Mouse (Mus musculus): ENCODE data around the gene Osbp2. TPM values are rescaled to one million over a fixed set of nuclear protein-coding genes. Genes with fewer than 3 reads are reported as not detected.

Gene Osbp2
- polyA plus RNA-seq, 1 experiment from 2014 or later: 1.6 TPM

DNA sequence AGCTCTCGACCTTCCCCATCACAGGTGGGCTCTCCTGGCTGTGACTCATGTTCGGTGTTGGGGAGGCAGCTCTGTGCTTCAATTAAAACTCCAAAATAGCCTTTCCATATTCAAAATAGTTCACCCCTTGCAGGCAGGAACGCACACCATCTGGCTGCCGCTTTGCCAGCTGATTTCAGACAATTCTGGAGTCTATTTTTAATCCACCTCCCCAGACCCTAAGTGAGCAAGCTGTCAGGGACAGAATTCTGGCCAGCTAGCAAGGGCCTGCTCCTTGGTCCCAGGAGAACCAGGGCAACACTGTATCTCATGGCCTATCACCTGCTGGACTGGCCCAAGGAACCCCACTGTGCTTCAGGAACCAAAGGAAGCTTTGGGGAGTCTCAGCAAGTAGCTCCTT, 139.8 kb downstream of the Osbp2 start:
- no peak overlapping the region for H3K4me2 ChIP-seq (ENCODE audit: low read depth, low read length)
- peak overlapping the region; percentile 32; the same call in 1 of the 2 replicates for H3K27ac ChIP-seq (ENCODE audit: low read length)
- no peaks in the 10 kb centered on the region for H3K9me3 ChIP-seq (replicated peaks; ENCODE audit: control insufficient read depth, low read length)
- H3K4me3 ChIP-seq (ENCODE audit: low read length): no peak overlapping the region
- peaks cover 8% of the 10 kb centered on the region for H3K4me1 ChIP-seq (ENCODE audit: control insufficient read depth, insufficient read depth, low read length)
- H3K36me3 ChIP-seq (ENCODE audit: control insufficient read depth, insufficient read depth): no peaks in the 10 kb centered on the region
- no peak overlapping the region for H3K9ac ChIP-seq (ENCODE audit: low read length)
- 44% methylated on average over 4 of the region's 4 CpGs for WGBS
- no peaks in the 10 kb centered on the region for H3K27me3 ChIP-seq (ENCODE audit: control insufficient read depth, insufficient read depth, low read length)
- ATAC-seq (replicated peaks; ENCODE audit: extremely low read depth, insufficient read depth, low FRiP score): no peak

DNA sequence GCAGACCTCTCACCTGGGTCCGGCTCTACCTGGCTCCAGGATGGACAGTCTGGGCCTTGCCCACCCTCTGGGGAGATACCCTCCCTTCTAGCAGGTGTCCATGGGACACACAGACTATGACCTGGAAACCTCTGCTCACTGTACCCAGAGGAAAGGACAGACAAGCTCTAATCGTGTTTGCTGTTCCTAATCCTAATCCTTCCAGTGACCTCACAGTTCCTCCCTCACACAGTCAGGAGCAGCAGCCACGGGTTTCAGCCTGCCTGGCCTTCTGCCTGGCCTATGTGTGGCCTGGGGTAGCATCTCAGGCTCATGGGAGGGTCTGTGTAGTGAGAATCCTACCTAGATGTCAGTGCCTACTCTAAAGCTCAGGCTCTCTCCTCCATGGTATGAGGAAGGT, 140.8 kb downstream of the Osbp2 start:
- 54% methylated on average over 3 of the region's 3 CpGs for WGBS
- Histone ChIP-seq H3K9ac (ENCODE audit: low read length) (no peak overlapping the region), H3K36me3 (ENCODE audit: control insufficient read depth, insufficient read depth) (no peaks in the 10 kb centered on the region), H3K27me3 (ENCODE audit: control insufficient read depth, insufficient read depth, low read length) (no peaks in the 10 kb centered on the region), H3K9me3 (replicated peaks; ENCODE audit: control insufficient read depth, low read length) (no peaks in the 10 kb centered on the region), H3K27ac (ENCODE audit: low read length) (no peak overlapping the region), H3K4me3 (ENCODE audit: low read length) (no peak overlapping the region), H3K4me2 (ENCODE audit: low read depth, low read length) (no peak overlapping the region), H3K4me1 (ENCODE audit: control insufficient read depth, insufficient read depth, low read length) (peaks cover 8% of the 10 kb centered on the region)
- no peak for ATAC-seq (replicated peaks; ENCODE audit: extremely low read depth, insufficient read depth, low FRiP score)

DNA sequence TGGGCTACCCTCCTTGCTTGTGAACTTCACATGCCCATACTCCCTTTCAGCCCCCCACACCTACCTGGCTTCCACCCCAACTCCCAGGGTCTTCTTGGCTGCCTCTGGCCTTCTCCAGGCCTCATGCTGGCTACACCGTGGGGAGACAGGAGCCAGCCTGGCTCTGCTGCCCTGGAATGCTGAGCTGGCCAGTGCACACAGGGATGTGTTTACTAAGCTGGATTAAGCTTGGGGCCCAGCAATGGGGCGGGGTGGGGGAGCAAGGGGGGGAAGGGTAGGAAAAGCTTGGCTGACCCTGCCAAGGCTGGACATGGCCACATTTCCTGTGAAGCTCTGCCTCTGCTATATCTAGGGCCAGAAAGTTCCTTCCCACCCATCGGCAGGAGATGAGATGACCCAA, 141.7 kb downstream of the Osbp2 start:
- Histone ChIP-seq H3K4me3 (ENCODE audit: low read length) (no peak overlapping the region), H3K4me2 (ENCODE audit: low read depth, low read length) (no peak overlapping the region), H3K27me3 (ENCODE audit: control insufficient read depth, insufficient read depth, low read length) (no peaks in the 10 kb centered on the region), H3K9me3 (replicated peaks; ENCODE audit: control insufficient read depth, low read length) (no peaks in the 10 kb centered on the region), H3K4me1 (ENCODE audit: control insufficient read depth, insufficient read depth, low read length) (peaks cover 8% of the 10 kb centered on the region), H3K27ac (ENCODE audit: low read length) (no peak overlapping the region), H3K36me3 (ENCODE audit: control insufficient read depth, insufficient read depth) (no peaks in the 10 kb centered on the region), H3K9ac (ENCODE audit: low read length) (no peak overlapping the region)
- no peak for ATAC-seq (replicated peaks; ENCODE audit: extremely low read depth, insufficient read depth, low FRiP score)
- 41% methylated on average over 3 of the region's 3 CpGs for WGBS

DNA sequence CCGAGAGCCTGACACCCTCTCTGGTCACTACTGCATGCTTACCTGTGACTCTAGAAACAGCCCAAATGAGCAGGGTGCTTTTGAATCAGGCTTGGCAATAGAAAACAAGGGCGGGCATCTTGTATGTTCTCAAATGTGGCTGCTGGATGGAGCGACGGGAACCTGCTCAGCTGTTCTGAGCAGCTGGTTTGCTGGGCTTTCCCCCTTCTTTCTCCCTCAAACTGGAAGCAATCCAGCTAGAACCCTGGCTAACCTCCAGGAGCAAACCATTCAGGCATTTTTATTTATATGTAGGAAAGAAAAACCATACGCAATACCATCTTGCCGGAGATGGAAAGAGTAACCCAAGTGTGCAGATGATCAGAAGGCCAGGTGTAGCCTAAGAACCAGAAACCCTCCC, 147.0 kb downstream of the Osbp2 start:
- no peaks in the 10 kb centered on the region for H3K4me1 ChIP-seq (ENCODE audit: control insufficient read depth, insufficient read depth, low read length)
- no peaks in the 10 kb centered on the region for H3K36me3 ChIP-seq (ENCODE audit: control insufficient read depth, insufficient read depth)
- H3K9ac ChIP-seq (ENCODE audit: low read length): no peak overlapping the region
- H3K27ac ChIP-seq (ENCODE audit: low read length): no peak overlapping the region
- H3K4me3 ChIP-seq (ENCODE audit: low read length): no peak overlapping the region
- ATAC-seq (replicated peaks; ENCODE audit: extremely low read depth, insufficient read depth, low FRiP score): no peak
- 74% methylated on average over 6 of the region's 6 CpGs for WGBS
- no peaks in the 10 kb centered on the region for H3K9me3 ChIP-seq (replicated peaks; ENCODE audit: control insufficient read depth, low read length)
- H3K4me2 ChIP-seq (ENCODE audit: low read depth, low read length): no peak overlapping the region
- H3K27me3 ChIP-seq (ENCODE audit: control insufficient read depth, insufficient read depth, low read length): no peaks in the 10 kb centered on the region

DNA sequence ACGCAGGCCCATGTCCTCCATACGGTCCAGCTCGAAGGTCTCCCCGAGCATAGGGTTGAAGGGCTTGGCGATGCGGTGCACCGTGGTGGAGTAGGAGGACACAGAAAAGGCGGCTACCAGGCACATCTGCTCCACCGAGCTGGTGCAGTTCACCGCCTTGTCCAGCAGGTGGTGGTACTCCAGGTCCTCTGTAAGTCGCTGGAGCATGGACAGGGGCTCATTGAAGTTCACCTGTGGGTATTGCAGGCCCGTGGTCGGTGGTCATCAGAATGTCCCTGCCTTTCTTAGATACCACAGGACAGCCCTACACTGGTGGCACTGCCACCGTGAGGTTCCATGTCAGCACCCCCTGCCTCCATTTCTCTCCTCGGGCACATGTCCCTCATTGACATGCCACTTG, 149.2 kb downstream of the Osbp2 start:
- no peaks in the 10 kb centered on the region for H3K36me3 ChIP-seq (ENCODE audit: control insufficient read depth, insufficient read depth)
- H3K27me3 ChIP-seq (ENCODE audit: control insufficient read depth, insufficient read depth, low read length): no peaks in the 10 kb centered on the region
- no peak overlapping the region for H3K4me2 ChIP-seq (ENCODE audit: low read depth, low read length)
- 30% methylated on average over 15 of the region's 15 CpGs for WGBS
- no peaks in the 10 kb centered on the region for H3K4me1 ChIP-seq (ENCODE audit: control insufficient read depth, insufficient read depth, low read length)
- no peak for ATAC-seq (replicated peaks; ENCODE audit: extremely low read depth, insufficient read depth, low FRiP score)
- no peak overlapping the region for H3K4me3 ChIP-seq (ENCODE audit: low read length)
- H3K9ac ChIP-seq (ENCODE audit: low read length): no peak overlapping the region
- no peak overlapping the region for H3K27ac ChIP-seq (ENCODE audit: low read length)
- no peaks in the 10 kb centered on the region for H3K9me3 ChIP-seq (replicated peaks; ENCODE audit: control insufficient read depth, low read length)

DNA sequence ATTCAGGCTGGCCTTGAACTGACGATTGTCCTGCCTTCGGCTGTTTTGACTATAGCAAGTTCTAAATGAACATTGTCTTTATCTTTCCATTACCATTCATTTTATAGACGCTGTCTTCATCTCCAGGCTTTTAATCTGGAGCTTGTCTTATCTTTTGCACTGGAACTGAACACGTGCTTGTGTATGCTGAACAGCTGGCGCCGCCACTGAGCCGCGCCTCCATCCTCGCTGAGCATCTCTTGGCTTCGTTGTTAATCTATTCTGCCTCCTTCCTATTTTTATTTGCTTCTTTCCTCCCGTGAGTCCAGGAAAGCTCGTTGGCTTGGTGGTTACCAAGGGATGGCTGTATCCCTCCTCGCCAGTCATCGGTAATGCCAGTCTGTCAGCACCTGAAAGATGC, 153.5 kb downstream of the Osbp2 start:
- Histone ChIP-seq H3K9me3 (replicated peaks; ENCODE audit: control insufficient read depth, low read length) (no peaks in the 10 kb centered on the region), H3K9ac (ENCODE audit: low read length) (no peak overlapping the region), H3K4me1 (ENCODE audit: control insufficient read depth, insufficient read depth, low read length) (no peaks in the 10 kb centered on the region), H3K27ac (ENCODE audit: low read length) (no peak overlapping the region), H3K27me3 (ENCODE audit: control insufficient read depth, insufficient read depth, low read length) (0 out of 2 replicates have a peak, but pooled peaks cover 3% of the 10 kb centered on the region), H3K4me3 (ENCODE audit: low read length) (no peak overlapping the region), H3K4me2 (ENCODE audit: low read depth, low read length) (no peak overlapping the region), H3K36me3 (ENCODE audit: control insufficient read depth, insufficient read depth) (no peaks in the 10 kb centered on the region)
- no peak for ATAC-seq (replicated peaks; ENCODE audit: extremely low read depth, insufficient read depth, low FRiP score)
- WGBS: 59% methylated on average over 14 of the region's 14 CpGs

DNA sequence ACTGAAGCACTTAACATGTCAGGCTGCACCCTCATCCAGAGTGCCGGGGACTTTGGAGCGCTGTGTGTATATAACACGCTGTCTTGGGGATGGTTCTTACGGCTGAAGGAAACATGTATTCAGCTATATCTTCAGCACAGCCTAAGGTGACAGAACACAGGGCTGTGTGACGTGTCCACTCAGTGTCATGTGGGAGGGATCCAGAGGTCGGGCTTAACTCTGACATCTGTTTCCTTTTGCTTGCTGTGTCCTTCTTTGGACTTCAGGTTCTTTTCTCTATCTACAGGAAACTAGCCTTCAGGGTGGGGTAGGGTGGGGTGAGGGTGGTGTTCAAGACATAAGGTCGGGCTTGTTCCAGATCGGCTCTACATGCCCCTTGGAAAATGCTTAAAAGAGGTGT, 156.6 kb downstream of the Osbp2 start:
- Histone ChIP-seq H3K27ac (ENCODE audit: low read length) (no peak overlapping the region), H3K9me3 (replicated peaks; ENCODE audit: control insufficient read depth, low read length) (no peaks in the 10 kb centered on the region), H3K36me3 (ENCODE audit: control insufficient read depth, insufficient read depth) (no peaks in the 10 kb centered on the region), H3K4me1 (ENCODE audit: control insufficient read depth, insufficient read depth, low read length) (no peaks in the 10 kb centered on the region), H3K4me3 (ENCODE audit: low read length) (no peak overlapping the region), H3K9ac (ENCODE audit: low read length) (no peak overlapping the region), H3K27me3 (ENCODE audit: control insufficient read depth, insufficient read depth, low read length) (0 out of 2 replicates have a peak, but pooled peaks cover 3% of the 10 kb centered on the region), H3K4me2 (ENCODE audit: low read depth, low read length) (no peak overlapping the region)
- ATAC-seq (replicated peaks; ENCODE audit: extremely low read depth, insufficient read depth, low FRiP score): no peak
- WGBS: 61% methylated on average over 8 of the region's 8 CpGs

DNA sequence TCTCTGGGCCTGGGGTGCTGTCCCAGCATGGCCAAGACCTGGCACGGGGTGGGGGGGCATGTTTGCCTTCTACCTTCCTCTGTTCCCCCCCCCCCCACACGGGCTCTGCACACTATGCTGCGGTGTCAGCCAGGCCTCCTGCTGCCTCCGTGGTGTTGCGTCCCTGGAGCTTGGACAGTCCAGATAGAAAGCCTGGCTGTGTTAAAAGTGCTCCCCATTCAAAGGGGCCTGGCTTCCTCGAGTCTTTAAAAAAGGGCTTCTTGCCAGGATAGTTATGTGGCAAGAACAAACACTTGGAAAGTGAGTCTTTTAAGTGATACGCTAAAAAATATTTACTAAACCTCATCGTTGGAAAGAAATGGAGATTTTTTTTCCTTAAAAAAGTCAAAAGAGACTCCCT, 159.3 kb downstream of the Osbp2 start:
- no peaks in the 10 kb centered on the region for H3K4me1 ChIP-seq (ENCODE audit: control insufficient read depth, insufficient read depth, low read length)
- no peak overlapping the region for H3K27ac ChIP-seq (ENCODE audit: low read length)
- H3K4me2 ChIP-seq (ENCODE audit: low read depth, low read length): no peak overlapping the region
- no peaks in the 10 kb centered on the region; the same call in 1 of the 2 replicates for H3K36me3 ChIP-seq (ENCODE audit: control insufficient read depth, insufficient read depth)
- no peaks in the 10 kb centered on the region for H3K9me3 ChIP-seq (replicated peaks; ENCODE audit: control insufficient read depth, low read length)
- H3K4me3 ChIP-seq (ENCODE audit: low read length): no peak overlapping the region
- no peak for ATAC-seq (replicated peaks; ENCODE audit: extremely low read depth, insufficient read depth, low FRiP score)
- WGBS: 58% methylated on average over 8 of the region's 8 CpGs
- H3K27me3 ChIP-seq (ENCODE audit: control insufficient read depth, insufficient read depth, low read length): 0 out of 2 replicates have a peak, but pooled peaks cover 3% of the 10 kb centered on the region
- no peak overlapping the region for H3K9ac ChIP-seq (ENCODE audit: low read length)

DNA sequence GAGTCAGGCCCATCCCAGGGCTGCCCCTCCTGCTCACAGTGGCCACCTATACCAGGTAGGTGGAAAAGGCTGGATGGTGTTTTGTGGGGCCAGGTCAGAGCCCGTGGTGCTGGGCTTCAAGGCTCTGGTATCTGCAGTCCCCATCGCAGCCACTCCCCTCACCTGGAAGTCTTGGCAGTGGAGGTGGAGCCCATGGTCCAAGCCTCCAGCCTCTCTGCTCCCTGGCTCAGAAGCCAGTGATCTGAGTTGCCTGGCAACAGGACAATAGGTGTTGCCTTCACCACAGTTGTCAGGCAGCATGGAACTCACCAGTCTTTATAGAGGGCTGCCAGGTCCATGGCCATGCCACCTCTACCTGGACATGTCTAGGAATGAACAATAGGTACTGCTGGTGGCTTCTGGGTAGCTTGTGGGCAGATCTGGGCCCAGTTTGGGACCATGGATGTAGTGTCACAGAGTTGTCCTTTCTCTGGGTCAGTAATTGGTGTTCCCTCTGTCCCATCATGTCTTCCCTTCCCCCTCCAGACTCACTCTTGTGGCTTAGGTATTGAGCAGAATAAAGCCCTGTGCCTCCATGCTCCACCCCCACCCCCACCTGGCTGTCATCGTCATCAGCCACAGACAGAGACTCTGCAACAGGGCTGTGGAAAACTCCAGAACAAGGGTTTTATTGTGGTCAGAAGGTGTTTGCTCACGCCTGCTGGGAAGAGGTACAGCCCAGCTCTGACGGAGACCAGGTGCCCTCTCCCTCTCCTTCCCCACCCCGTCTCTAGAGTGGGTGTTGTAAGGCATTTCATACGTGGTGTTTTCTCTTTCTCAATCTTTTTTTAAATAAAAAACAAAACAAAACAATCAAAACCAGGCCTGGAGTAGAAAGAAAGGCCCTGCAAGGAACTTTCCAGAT, 160.4 kb downstream of the Osbp2 start:
- whole genome bisulfite sequencing: 72% methylated on average over 7 of the region's 7 CpGs
- Histone ChIP-seq H3K4me2 (ENCODE audit: low read depth, low read length) (no peak overlapping the region), H3K4me3 (ENCODE audit: low read length) (no peak overlapping the region), H3K9me3 (replicated peaks; ENCODE audit: control insufficient read depth, low read length) (no peaks in the 10 kb centered on the region), H3K36me3 (ENCODE audit: control insufficient read depth, insufficient read depth) (no peaks in the 10 kb centered on the region; the same call in 1 of the 2 replicates), H3K9ac (ENCODE audit: low read length) (no peak overlapping the region), H3K4me1 (ENCODE audit: control insufficient read depth, insufficient read depth, low read length) (no peaks in the 10 kb centered on the region), H3K27ac (ENCODE audit: low read length) (no peak overlapping the region), H3K27me3 (ENCODE audit: control insufficient read depth, insufficient read depth, low read length) (0 out of 2 replicates have a peak, but pooled peaks cover 3% of the 10 kb centered on the region)
- ATAC-seq (replicated peaks; ENCODE audit: extremely low read depth, insufficient read depth, low FRiP score): no peak
